ENCODE assay signal across 8 mouse cellular contexts in the genomic region with DNA sequence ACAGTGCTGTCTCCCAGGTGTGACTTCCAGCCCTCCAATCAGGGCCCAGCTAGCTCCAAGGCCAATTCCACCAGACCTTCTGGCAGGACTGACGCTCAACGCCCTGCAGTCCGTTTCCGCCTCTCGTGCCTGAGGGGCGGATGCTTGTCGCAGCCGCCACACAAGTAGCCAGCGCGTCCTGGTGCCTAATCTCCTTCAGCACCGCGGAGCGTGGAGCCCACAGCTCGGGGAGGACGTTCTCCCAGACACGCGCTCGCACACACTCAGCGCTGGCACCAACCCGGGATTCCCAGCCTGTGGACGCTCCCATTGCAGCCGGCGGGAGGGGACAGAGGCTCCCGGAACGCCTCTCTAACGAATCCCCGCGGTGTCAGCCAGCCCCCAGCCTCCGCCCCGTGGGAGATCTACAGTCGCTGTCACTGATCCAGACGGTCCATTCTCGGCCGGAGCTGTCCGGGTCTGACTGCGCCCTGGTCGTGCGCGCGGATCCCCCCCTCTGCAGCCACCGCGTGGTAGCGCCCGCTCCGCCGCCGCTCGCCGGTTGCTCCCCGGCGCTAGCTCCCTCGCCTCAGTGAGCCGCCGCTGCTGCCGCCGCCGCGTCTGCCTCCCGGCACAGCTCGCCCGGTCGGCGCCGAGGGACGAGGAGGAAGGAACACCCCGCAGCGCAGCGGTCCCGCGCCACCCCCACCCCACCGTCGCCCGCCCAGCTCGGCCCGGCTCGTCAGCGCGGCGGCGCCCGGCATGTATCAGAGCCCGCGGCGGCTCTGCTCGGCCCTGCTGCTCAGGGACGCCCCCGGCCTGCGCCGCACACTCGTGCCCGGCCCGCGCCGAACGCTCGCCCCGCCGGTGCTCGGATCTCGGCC. TPM values are rescaled to one million over a fixed set of nuclear protein-coding genes. Genes with fewer than 3 reads are reported as not detected.
A peak's percentile ranks its signal among the peaks of the same experiment; 100 is the strongest.
DNase-seq lines count a peak whose midpoint lies in the region; ATAC-seq lines count a peak whose summit lies in the region.

A gene (plus strand): TSS at position 85 of the 863 bp plus-strand sequence.

- no peaks in the 10 kb centered on the region for H3K9me3 ChIP-seq in heart, embryonic 14.5 days (ENCODE audit: control insufficient read depth, low read length)
- H3K9me3 ChIP-seq in liver, embryonic 13.5 days (replicated peaks) = no peaks in the 10 kb centered on the region
- H3K9me3 ChIP-seq in stomach, embryonic 16.5 days (replicated peaks; ENCODE audit: control insufficient read depth, low read length) = no peaks in the 10 kb centered on the region

- peak within 1 kb of the TSS; percentile 94 for H3K9ac ChIP-seq in heart, embryonic 14.5 days (ENCODE audit: low read length)
- peak within 1 kb of the TSS; percentile 100 for H3K9ac ChIP-seq in liver, embryonic 13.5 days
- peak within 1 kb of the TSS; percentile 94 for H3K9ac ChIP-seq in stomach, embryonic 16.5 days (ENCODE audit: low read length)

- peak within 1 kb of the TSS; percentile 96 for H3K27ac ChIP-seq in brown adipose tissue, adult 24 weeks (replicated peaks; ENCODE audit: low read depth, low read length)
- peak within 1 kb of the TSS; percentile 96 to 97 for H3K27ac ChIP-seq in heart, embryonic 14.5 days (replicated peaks in 1 of 2; ENCODE audit: control insufficient read depth in 1 of 2, insufficient read depth in 1 of 2, low read depth in 2 of 2, low read length in 2 of 2)
- peak within 1 kb of the TSS; percentile 97 for H3K27ac ChIP-seq in liver, embryonic 13.5 days
- peak within 1 kb of the TSS; percentile 95 for H3K27ac ChIP-seq in stomach, embryonic 16.5 days (ENCODE audit: low read length)

- peaks cover 14% of the 10 kb centered on the region for H3K4me1 ChIP-seq in brown adipose tissue, adult 24 weeks (ENCODE audit: control insufficient read depth, insufficient read depth, insufficient read length, low read length)
- H3K4me1 ChIP-seq in heart, embryonic 14.5 days (ENCODE audit: control insufficient read depth in 2 of 2, insufficient read depth in 2 of 2, low read length in 2 of 2) = peaks cover 20 to 49% of the 10 kb centered on the region in 2 experiments
- peaks cover 53% of the 10 kb centered on the region for H3K4me1 ChIP-seq in liver, embryonic 13.5 days (replicated peaks)
- H3K4me1 ChIP-seq in stomach, embryonic 16.5 days (ENCODE audit: control insufficient read depth, insufficient read depth, low read length) = peaks cover 6% of the 10 kb centered on the region

- H3K4me2 ChIP-seq in heart, embryonic 14.5 days (ENCODE audit: low read length) = peak within 1 kb of the TSS; percentile 80
- peak within 1 kb of the TSS; percentile 92 for H3K4me2 ChIP-seq in liver, embryonic 13.5 days
- peak within 1 kb of the TSS; percentile 84 for H3K4me2 ChIP-seq in stomach, embryonic 16.5 days (ENCODE audit: low read depth, low read length)

- ATAC-seq in heart, embryonic 14.5 days (ENCODE audit: insufficient number of reproducible peaks, insufficient read depth, low FRiP score, low read depth) = peak; percentile 85
- peak; percentile 93 for ATAC-seq in liver, embryonic 13.5 days (ENCODE audit: low read depth)
- ATAC-seq in stomach, embryonic 16.5 days (ENCODE audit: insufficient read depth, low FRiP score) = peak; percentile 90

- 0 out of 2 replicates have a peak, but pooled peaks cover 3% of the 10 kb centered on the region for H3K36me3 ChIP-seq in heart, embryonic 14.5 days (ENCODE audit: control insufficient read depth, insufficient read depth, low read length)
- peaks cover 8% of the 10 kb centered on the region; the same call in 1 of the 2 replicates for H3K36me3 ChIP-seq in liver, embryonic 13.5 days
- H3K36me3 ChIP-seq in stomach, embryonic 16.5 days (ENCODE audit: control insufficient read depth, insufficient read depth, low read length) = no peaks in the 10 kb centered on the region

- DNase-seq in CD4-positive, CD25-positive, alpha-beta regulatory T cell, adult 2 months (ENCODE audit: low read depth, low spot score) = peak; percentile 90
- peak; percentile 61 for DNase-seq in fibroblast of lung, adult 2 months (ENCODE audit: low read depth)
- peak; percentile 92 for DNase-seq in kidney, postnatal 14 days
- peak; percentile 83 for DNase-seq in liver, embryonic 13.5 days
- DNase-seq in neural tube, embryonic 10.5 days (ENCODE audit: extremely low spot score, low spot score) = peak; percentile 93

- no peaks in the 10 kb centered on the region for H3K27me3 ChIP-seq in heart, embryonic 14.5 days (ENCODE audit: control insufficient read depth, insufficient read depth, low read length)
- H3K27me3 ChIP-seq in liver, embryonic 13.5 days = 0 out of 2 replicates have a peak, but pooled peaks cover 4% of the 10 kb centered on the region
- H3K27me3 ChIP-seq in stomach, embryonic 16.5 days (ENCODE audit: control insufficient read depth, insufficient read depth, low read length) = no peaks in the 10 kb centered on the region

- peak within 1 kb of the TSS; percentile 67 for H3K4me3 ChIP-seq in brown adipose tissue, adult 24 weeks (ENCODE audit: insufficient read depth, low read depth, low read length)
- peak within 1 kb of the TSS; percentile 82 to 85 for H3K4me3 ChIP-seq in heart, embryonic 14.5 days (ENCODE audit: control insufficient read depth in 1 of 2, insufficient read depth in 1 of 2, low read depth in 1 of 2, low read length in 2 of 2)
- peak within 1 kb of the TSS; percentile 98 for H3K4me3 ChIP-seq in liver, embryonic 13.5 days (replicated peaks)
- peak within 1 kb of the TSS; percentile 93 for H3K4me3 ChIP-seq in stomach, embryonic 16.5 days (replicated peaks; ENCODE audit: low read length)

- WGBS in heart, embryonic 14.5 days = under 1% methylated on average over 91 of the region's 100 CpGs
- under 1% methylated on average over 97 of the region's 100 CpGs for WGBS in liver, embryonic 13.5 days (ENCODE audit: insufficient replicate concordance)
- WGBS in stomach, embryonic 16.5 days = under 1% methylated on average over 100 of the region's 100 CpGs

RNA-seq across cellular contexts. Expression of the gene that starts here (rescaled TPM):
- 16.9 and 38.8 TPM in 2 replicates for polyA plus RNA-seq in brown adipose tissue, adult 24 weeks (2012; ENCODE audit: insufficient read depth, insufficient read length, missing spikeins)
- 11.0 and 12.0 TPM in 2 replicates for polyA plus RNA-seq in heart, embryonic 14.5 days (2014; fragmentation: Nextera tagmentation; extraction: Ambion mirVana)
- 20.5 and 23.1 TPM in 2 replicates for polyA plus RNA-seq in liver, embryonic 13.5 days (2015; fragmentation: Nextera tagmentation; extraction: Ambion mirVana)
- 5.7 and 6.3 TPM in 2 replicates for polyA plus RNA-seq in stomach, embryonic 16.5 days (2015; fragmentation: Nextera tagmentation; extraction: Ambion mirVana)

Comparison
In these comparisons a context has a peak if more than half of its experiments do, and no peak if none do; other contexts are left out.
1. Peak in every context shown above with its lines: DNase-seq, ATAC-seq, H3K4me3 ChIP-seq and H3K27ac ChIP-seq.